Mouse (Mus musculus) left cerebral cortex, adult 18-20 months (tissue): ENCODE data around the gene Ggn. TPM values are rescaled to one million over a fixed set of nuclear protein-coding genes. Genes with fewer than 3 reads are reported as not detected.
"Not testable (repeated sequence)": the region's sequence is repeated elsewhere in the genome, so short reads cannot be mapped to it uniquely, and the experiment has no call there.

Experiments
- DNase-seq, 2 experiments: peaks; one replicate each; pipeline ENCODE4 v3.0.0; 2021 to 2022; ENCODE audit warnings: low spot score in 2 of 2, mixed read lengths in 1 of 2
- long read RNA-seq, 2 experiments: library from polyadenylated mRNA; stranded (forward); transcript quantifications; one replicate each; pipeline ENCODE4 v2.0.0; 2021
- total RNA-seq, 2 experiments: library from RNA; stranded (reverse); gene quantifications; 2 replicates each; pipeline ENCODE4 v1.2.3; 2021

The Ggn gene
- 1 to 10 TPM; 1.6 to 1.9 TPM for total RNA-seq
- long read RNA-seq, experiment 1, result 0 reads
- long read RNA-seq, experiment 2, result 0 reads

GRCm38 (mm10) chr7:29170066-29170754 lies at the start of gene Ggn, which contains the start of gene Spred3:
Ggn (plus strand) TSS chr7:29170210.
Spred3 (minus strand) TSS chr7:29170411.
- no peak for DNase-seq

DNA sequence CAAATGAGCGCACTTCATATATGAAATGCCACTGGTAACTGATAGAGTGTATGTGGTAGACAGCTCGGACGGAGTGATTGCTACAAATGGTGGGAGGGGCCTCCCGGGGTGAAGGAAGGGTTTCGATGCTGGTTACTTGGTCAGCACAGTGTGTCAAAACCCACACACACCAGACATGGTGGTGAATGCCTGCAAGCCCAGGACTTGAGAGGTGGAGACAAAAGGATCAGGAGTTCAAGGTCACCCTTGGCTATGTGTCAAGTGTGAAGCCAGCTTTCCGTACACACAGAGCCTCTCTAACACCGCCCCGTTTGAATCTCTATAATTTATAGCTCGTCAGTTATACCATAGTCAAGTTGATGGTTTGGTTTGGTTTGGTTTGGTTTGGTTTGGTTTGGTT lies 47.2 kb upstream of the Ggn start:
- DNase-seq, result no peak

- DNase-seq, result no peak
These were observed 46.3 kb upstream of the Ggn start for GRCm38 (mm10) chr7:29123531-29124358.

- no peak for DNase-seq
These were observed 45.0 kb upstream of the Ggn start, which contains the start of gene Ryr1 for GRCm38 (mm10) chr7:29124970-29125369. Ryr1 (minus strand) TSS chr7:29125179.

- peak; percentile 33 to 43 for DNase-seq
These were observed 43.7 kb upstream of the Ggn start for GRCm38 (mm10) chr7:29126173-29126915.

DNA sequence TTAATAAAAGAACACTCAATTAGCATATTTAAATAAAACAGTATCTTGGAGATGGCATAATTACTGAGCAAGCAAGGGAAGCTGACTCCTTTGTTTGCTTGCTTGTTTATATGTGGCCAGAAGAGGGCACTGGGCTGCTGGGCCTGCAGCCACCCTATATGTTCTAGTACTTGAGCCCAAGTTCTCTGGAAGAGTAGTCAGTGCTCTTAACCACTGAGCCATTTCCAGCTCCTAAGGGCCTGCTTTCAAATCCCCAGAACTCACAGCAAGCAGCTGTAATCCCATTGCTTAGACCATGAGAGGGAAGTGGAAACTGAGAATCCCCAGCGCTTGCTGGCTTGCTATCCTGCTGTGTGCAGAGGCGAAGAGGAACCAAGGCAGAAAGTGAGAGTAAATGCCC lies 41.3 kb upstream of the Ggn start:
- no peak for DNase-seq

DNA sequence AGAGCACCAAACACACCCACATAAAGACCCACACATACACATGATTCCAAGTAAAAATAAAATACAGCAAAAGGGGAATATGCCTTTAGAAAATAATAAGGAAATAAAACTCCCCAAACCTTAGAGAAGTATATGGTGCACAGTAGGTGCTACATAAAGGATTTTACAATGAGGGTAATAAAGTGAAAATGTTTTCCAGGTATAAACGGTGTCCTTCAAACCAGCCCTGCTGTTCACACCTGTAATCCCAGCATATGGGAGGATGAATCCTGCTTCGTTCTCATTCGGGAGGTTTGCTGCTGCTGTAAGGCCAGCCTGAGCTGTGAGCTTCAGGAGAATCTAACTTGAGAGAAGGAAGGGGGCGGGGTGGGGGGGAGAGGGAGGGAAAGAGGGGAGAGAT lies 35.8 kb upstream of the Ggn start:
- no peak for DNase-seq

DNA sequence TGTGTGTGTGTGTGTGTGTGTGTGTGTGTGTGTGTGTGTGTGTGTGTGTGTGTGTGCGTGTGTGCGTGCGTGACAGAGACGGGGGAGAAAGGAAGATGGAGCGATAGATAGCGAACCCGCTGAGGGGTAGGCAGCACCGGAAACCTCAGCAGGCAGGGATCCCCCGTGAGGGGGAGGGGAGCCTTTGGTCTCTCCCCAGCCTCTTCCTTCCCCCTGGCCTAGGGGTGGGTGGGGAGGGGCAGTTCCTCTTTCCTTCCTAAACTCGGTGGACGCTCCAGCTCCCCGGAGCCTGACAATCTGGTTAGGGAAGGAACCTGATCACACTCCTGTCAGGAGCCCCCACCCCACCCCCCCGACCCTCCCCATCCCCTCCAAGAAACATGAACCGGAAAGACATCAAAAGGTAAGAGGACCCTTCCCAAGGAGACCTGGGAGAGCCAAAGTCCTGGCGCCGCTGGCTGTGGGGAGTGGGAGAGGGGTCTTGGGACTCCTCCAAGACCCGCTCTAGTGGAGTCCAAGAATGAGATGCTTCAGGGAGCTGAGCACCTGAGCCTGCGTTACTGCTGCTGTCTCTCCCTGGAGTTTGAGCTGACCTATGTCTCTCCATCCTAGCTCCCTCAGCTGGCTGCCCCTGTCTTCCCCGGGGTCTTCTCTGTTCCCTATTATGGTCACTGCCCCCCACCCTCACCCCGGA lies 35.2 kb upstream of the Ggn start, which contains the start of gene Rasgrp4:
Rasgrp4 (plus strand) TSS at position 159 of the 694 bp plus-strand sequence.
- DNase-seq, result no peak

- DNase-seq, result no peak
These were observed 32.6 kb upstream of the Ggn start for GRCm38 (mm10) chr7:29137429-29137828.

DNA sequence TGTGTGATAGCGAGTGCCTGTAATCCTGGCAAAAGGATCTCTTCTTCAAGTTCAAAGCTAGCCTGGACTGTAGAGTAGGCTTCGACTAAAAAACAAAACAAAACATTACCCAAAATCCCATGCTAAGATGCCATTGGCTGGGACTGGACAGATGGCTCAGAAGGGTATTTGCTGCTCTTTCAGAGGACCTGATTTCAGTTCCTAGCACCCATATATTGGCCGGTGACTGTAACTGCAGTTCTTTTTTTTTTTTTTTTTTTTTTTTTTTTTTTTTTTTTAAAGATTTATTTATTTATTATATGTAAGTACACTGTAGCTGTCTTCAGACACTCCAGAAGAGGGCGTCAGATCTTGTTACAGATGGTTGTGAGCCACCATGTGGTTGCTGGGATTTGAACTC lies 30.8 kb upstream of the Ggn start:
- not testable (repeated sequence) for DNase-seq

- DNase-seq, result no peak
These were observed 28.6 kb upstream of the Ggn start for GRCm38 (mm10) chr7:29141416-29141815.

DNA sequence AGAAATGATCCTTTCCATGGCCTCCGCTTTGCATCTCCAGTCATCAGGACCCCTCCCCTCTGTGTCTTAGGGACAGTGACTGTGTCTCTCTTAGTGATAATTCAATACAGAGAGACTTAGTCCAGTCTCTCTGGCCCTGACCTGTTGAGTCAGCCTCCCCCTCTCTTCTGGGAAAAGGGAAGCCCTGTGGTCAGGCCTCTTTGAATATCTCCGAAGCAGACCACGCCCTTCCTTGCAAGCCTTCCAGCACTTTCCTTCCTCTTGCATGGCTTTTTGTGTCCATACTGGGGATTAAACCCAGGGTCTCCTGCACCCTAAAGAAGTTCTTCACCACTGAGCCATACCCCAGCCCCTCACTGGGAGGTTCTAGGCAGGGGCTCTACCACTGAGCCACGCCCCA lies 26.0 kb upstream of the Ggn start:
- DNase-seq, result no peak

DNA sequence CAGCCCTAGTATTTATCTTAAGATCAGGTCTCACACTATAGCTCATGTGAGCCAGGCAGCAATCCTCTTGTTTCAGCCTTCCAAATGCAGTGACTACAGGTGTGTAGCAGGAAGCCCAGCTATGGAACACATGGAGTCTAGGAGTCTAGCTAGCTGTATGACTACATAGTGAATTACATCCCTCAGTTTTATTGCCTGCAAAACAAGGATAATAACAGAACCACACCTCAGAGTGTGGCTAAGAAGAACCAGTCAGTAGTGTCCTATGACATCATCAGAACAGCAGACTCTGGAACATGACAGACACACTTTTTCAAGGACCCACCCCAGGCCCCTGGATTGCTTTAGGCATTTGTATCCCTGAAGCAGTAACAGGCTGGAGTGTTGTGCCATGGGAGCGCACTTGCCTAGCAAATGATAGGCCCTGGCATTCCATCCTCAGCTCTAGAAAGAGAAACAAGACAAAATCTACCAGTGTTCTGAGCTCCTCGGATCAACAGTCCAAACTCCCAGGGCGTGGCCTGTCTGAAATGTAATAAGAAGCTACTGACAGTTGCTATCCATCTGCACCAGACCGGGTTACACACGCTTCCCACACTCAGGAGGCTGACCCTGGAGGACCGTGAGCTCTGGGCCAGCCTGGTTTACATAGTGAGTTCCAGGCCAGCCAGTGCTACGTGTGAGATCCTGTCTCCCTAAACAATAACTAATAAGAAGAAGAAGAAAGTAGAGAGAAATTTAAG lies 23.2 kb upstream of the Ggn start:
- no peak for DNase-seq

DNA sequence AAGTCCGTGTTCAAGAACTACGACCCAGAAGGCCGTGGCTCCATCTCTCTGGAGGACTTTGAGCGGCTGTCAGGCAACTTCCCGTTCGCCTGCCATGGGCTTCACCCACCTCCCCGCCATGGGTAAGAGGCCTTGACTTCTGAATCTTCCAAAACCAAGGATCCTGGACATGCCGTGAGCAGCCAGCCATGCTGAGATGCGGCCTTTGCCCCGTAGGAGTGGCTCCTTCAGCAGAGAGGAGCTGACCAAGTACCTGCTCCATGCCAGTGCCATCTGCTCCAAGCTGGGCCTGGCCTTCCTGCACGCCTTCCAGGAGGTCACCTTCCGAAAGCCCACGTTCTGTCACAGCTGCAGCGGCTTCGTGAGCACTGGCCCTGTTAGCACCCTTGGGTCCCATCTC lies 21.2 kb upstream of the Ggn start:
- no peak for DNase-seq

- no peak for DNase-seq
These were observed 18.5 kb upstream of the Ggn start for GRCm38 (mm10) chr7:29151486-29151885.

- DNase-seq, result no peak
These were observed 15.8 kb upstream of the Ggn start for GRCm38 (mm10) chr7:29154018-29154720.

DNA sequence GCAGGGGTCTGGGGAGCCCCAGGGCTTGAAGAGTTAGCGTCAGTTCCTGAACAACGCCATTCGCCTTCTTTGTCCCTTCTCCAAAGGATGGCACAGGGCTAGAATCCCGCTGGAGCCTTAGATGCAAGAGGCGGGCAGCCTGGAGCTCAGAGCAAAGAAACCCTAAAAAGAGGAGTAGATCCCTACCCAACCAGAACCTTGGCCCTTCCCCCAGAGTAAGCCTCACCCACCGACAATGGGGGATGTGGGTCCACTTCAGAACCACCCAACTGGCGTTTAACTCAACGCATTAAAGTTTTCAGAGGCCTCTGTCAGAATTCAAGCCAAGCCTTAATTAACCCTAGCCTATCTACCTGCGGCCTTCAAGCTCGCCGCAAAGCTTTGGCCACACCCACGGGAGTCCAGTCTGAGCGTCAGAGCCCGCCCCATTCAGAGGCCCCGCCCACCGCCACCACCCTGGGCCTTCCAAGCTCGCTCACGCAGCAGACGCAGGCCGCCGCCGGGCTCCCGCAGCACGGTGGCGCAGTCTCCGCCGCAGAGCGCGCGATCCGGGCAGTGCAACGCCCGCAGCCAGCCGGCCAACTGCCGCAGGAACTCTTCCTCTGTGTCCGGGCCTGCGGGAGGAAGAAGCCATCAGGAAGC lies 14.7 kb upstream of the Ggn start:
- DNase-seq, result peak; percentile 91 to 93

- peak; percentile 80 to 89 for DNase-seq
These were observed 13.9 kb upstream of the Ggn start, which contains the start of gene Fam98c for GRCm38 (mm10) chr7:29155838-29156782. Fam98c (minus strand) TSS chr7:29156234.
